Mouse (Mus musculus): ENCODE data around the gene Gm10959. TPM values are rescaled to one million over a fixed set of nuclear protein-coding genes. Genes with fewer than 3 reads are reported as not detected.

The Gm10959 gene
- total RNA-seq, 2 experiments from 2014 or later, result not detected

DNA sequence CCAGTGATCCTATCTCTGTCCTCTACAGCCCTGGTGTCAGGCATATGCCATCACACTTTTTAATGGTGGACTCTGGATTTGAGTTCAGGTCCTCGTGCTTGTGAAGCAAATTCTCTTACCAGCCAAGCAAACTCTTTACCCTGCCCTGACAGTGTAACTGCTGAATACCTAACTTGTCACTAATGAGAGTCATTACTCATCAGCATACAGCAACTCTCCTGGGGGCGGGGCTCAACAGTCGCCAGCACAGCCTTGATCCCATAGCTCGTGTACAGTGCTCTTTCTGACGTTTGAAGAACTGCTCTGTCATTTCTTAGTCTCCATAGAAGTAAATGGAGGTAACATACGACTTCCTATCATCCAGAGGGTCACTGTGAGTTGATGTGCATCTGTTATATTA lies 20.9 kb downstream of the Gm10959 start:
- intact Hi-C loops (cut with DNase I), result no loop called here
- no peak for DNase-seq (ENCODE audit: low spot score in 2 of 2)

DNA sequence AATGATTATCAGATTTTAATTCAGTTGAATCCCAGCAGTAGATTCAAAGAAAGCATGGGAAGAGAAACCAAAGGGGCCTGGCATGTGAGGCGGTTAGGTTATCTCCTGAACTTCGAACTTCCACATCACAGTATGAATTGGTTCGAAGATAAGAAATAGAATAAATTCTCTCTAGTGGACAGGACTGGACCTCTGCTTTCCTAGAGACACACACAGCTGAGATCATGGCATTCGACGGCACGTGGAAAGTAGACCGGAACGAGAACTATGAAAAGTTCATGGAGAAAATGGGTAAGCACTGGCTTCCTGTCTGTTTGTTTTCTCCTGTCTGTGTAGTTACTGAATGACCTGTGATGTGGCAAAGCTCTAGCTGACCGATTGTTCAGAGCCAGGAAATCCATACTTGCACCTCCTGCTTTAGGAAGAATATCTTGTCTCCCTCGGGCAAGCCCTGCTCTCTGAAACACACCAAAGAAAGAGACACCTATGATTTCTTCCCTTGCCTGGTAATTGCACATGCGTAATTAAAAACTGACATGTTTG lies 23.9 kb downstream of the Gm10959 start:
- intact Hi-C loops (cut with DNase I), result no loop called here
- no peak for DNase-seq (ENCODE audit: low spot score in 2 of 2)

DNA sequence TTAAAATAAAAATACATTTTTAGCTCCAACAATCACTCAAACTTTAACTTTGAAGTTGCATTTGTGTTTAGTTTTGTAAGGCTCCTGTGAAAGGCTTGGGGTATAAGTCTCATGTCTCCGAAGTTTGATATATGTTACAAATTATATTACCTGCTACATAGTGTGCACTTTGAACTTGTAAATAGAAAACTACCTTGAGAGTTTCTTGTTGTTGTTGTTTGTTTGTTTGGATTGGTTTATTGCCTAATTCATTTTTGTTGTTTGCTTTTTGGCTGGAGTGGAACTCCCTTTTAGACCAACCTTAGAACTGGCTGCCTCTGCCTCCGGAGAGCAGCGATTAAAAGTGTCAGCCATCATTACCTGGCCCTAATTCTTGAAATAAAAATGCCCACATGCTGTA lies 24.4 kb downstream of the Gm10959 start, which contains the start of gene Fabp2:
Gene Fabp2 (plus strand): TSS at position 301 of the 400 bp plus-strand sequence.
- no peak for DNase-seq (ENCODE audit: low spot score in 2 of 2)
- intact Hi-C loops (cut with DNase I), result no loop called here

DNA sequence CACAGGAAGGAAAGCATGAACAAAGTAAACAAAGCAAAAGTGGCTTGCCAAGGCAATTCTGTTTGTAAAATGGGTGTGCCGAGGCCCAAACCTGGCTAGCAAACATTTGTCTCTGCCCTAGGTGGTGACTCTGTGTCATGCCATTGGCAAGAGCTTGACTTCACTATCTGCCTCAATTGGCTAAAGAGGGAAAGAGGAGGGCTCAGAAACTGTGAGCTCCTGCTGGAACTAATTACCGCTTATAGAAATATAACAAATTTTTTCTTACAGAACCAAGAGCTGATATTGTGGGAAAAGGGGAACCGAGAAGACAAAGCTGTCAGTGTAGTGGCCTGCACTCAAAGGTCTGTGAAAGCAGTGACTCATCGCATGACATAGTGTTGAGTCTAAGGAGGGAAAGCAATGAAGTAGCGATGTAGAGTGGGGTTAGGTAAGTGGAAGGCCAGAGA lies 30.8 kb downstream of the Gm10959 start:
- no peak for DNase-seq (ENCODE audit: low spot score in 2 of 2)
- intact Hi-C loops (cut with DNase I), result no loop called here

DNA sequence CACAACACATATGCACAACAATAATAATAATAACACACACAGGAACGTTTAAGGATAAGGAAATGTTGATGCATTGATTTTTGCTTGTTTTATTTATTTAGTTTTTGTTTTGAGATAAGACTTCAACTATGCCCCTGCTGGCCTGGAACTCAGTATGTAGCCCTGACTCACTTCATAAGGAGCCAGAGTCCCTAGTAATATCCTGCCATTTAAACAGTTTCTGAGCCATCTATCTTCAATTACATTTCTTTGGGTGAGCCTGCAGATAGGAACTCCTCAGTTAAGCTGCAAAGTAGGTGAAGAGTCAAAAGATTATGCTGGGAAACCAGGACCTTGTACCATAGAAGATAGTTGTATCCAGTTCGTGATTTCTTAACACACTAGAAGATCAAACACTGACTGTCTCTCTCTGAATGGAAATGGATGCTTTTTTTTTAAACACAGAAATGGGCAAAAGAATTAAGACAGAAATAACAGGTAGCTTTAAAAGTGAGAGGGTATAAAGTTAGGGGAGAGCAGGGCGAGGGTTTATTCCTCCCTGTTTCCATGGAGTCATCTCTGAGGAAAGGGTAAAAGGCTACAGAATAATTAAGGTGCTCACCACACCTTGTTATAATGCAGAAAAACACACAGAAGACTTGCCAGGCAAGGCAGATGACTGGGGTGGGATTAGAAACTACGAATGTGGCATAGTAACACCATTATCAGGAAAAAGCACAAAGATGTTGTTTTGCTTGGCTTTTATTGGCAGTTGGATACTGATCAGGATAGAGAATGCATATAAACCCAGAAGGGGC lies 31.5 kb downstream of the Gm10959 start:
- intact Hi-C loops (cut with DNase I), result no loop called here
- DNase-seq (ENCODE audit: low spot score in 2 of 2), result no peak

DNA sequence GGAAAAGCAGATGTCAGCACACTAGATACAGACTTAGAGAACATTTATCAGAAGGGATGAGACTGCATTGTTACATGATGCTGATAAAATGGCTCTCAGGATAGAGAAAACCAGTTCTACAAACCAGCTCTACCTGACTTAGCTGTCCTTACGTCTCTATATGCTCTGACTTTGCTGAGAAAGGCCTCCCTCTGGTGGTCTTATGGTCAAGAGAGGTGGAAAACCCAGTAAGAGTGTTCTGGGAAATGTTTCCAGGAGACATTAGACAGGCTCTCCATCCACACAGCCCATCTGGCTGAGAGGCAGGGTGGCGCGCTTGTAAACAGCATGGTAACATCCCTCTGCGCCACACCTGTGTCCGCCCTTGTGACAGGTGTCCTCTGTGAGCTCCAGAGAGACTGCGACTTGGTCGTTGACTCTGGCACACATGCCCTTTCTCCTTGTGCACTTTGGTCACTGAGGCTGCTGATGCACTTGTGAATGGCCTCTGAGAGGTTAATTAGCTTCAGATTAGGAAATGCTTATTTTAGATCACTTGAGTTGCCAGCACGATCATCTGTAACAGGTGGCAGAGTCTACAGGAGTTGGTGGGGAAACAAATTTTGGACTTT lies 40.4 kb downstream of the Gm10959 start:
- intact Hi-C loops (cut with DNase I), result no loop called here
- no peak for DNase-seq (ENCODE audit: low spot score in 2 of 2)

DNA sequence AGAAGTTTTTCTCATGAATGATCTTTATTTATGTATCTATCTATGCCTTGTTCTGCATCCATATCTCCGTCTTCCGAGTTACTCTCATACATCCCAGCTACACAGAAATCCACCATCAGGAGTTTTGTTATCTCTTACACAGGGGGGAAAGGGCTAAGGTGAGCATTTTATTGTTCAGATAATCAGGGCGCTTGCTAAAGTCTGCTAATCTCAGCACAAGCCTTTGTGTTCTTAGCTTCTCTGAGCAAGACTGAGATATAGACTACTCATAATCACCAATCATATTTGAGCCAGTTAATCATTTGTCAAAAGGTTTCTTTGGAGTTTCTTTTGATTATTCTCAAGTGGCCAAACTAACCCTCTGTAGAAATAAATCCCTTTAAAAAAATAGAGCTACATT lies 41.6 kb downstream of the Gm10959 start:
- intact Hi-C loops (cut with DNase I), result no loop called here
- DNase-seq (ENCODE audit: low spot score in 2 of 2), result no peak

DNA sequence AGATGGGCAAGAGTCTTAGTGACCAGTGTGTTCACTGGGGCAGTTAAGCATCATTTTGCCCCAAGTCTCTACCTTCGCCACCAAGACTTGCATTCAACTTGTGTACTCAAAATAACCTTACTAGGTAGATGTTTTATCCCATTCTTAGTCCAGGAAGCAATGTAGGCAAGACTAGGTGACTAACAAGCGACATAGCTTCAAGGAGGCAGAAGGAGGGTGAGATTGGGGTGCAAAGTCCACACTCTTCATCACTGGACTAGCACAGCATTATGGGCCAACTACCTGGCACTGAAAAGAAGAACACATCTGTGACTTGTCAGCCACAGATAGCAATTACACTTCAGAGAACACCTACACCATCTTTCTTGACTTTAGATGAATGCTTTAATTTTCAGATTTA lies 42.3 kb downstream of the Gm10959 start:
- intact Hi-C loops (cut with DNase I), result no loop called here
- DNase-seq (ENCODE audit: low spot score in 2 of 2), result no peak

DNA sequence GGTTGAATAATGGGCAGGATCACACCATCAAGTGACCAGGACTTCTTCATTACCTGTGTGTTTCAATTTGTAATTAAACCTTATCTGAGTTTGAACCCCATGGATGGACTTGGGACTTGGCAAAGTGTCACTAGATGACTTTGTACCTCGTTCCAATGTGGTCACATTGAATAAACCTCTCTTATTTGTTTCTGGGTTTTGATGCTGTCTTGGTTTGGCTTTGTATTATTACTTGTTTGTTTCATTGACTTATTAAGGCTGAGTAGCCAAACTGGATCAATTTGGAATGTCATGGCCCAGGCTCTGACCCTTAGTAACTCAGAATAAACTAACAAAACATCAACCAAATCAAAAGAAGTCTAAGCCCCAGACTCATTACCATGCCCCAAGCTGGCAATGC lies 47.6 kb downstream of the Gm10959 start:
- DNase-seq (ENCODE audit: low spot score in 2 of 2), result no peak
- intact Hi-C loops (cut with DNase I), result no loop called here

DNA sequence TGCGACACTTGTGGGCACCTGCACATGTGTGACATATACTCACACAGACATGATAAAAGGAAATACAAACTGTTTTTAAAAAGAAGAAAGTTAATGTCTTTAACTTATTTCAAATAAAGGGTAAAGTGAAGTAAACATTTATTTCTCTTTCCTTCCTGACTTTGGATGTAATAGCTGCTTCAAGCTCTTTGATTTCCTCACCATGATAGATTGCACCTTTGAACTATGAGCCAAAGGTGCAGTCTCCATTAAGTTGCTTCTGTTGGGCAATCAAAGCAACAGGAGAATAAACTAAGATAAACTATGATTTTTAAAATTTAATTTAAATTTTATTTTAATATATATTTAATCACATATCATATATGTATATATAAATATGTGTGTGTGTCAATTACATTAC lies 50.9 kb downstream of the Gm10959 start:
- DNase-seq (ENCODE audit: low spot score in 2 of 2), result no peak
- intact Hi-C loops (cut with DNase I), result no loop called here

DNA sequence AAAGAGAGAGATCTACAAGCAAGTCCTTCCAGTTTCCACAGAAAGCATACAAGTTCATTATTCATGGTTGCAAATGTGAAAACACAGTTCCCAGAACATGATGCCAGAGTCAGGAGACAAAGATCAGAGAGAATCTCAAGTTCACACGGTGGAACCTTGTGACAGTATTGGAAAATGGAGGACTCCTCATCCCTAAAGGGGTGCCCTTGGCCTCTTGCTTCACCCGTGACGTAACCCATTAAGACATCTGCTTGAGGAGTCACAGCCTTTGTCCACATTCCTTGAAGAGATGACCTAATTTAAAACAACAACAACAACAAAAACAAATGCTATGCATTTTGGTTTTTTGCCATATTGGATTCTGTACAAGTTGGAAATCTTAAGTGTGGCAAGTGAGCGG lies 54.1 kb downstream of the Gm10959 start:
- DNase-seq (ENCODE audit: low spot score in 2 of 2), result no peak
- intact Hi-C loops (cut with DNase I), result no loop called here

Other genes starting within 250 kb of the Gm10959 start
- 10 to 100 TPM; 12.6 to 13.3 TPM for gene Pde5a, start 190.4 kb downstream of the Gm10959 start, total RNA-seq (2021)
- gene Fabp2, start 24.3 kb downstream of the Gm10959 start, total RNA-seq (2021), result not detected
- 10 to 100 TPM; 59.0 to 61.3 TPM for gene 1810037I17Rik, start 4.8 kb upstream of the Gm10959 start, total RNA-seq (2021)
- 10 to 100 TPM; 24.7 to 29.0 TPM for gene Usp53, start 65.2 kb upstream of the Gm10959 start, total RNA-seq (2021)
- gene Myoz2, start 115.7 kb upstream of the Gm10959 start, total RNA-seq (2021), result under 1 TPM in 1 of 2 experiments, not detected in 1; 0.27 TPM